Mouse (Mus musculus) stomach, embryonic 16.5 days (tissue): ENCODE measurements at regions not wholly inside any gene's neighbourhood (a gene's known extent, or its start where the extent isn't known, plus 50 kb on each side); places are given as distances from the start of the nearest gene placed in this dataset.

Experiments used
- ATAC-seq: fragments of 200-750 bp; cut with Nextera tagmentation; 2 replicates; pipeline ENCODE4 v1.8.0; 2017; ENCODE audit warnings: moderate number of reproducible peaks, moderate TSS enrichment; ENCODE audit not compliant: insufficient read depth, low FRiP score
- H3K27ac ChIP-seq: fragments of 300-500 bp; sonication (generic); 2 replicates; pipeline ENCODE4 v1.5.1; 2014; ENCODE audit warnings: low read length
- H3K27me3 ChIP-seq: fragments of 300-500 bp; sonication (generic); 2 replicates; pipeline ENCODE4 v1.6.1; 2014; ENCODE audit warnings: low read length, control low read depth, mixed read lengths; ENCODE audit not compliant: control insufficient read depth, insufficient read depth
- H3K36me3 ChIP-seq: fragments of 300-500 bp; sonication (generic); 2 replicates; pipeline ENCODE4 v1.6.1; 2014; ENCODE audit warnings: low read length; ENCODE audit not compliant: control insufficient read depth, insufficient read depth
- H3K4me1 ChIP-seq: fragments of 300-500 bp; sonication (generic); 2 replicates; pipeline ENCODE4 v1.6.1; 2014; ENCODE audit warnings: low read length, control low read depth, mixed read lengths; ENCODE audit not compliant: control insufficient read depth, insufficient read depth
- H3K4me2 ChIP-seq: fragments of 300-500 bp; sonication (generic); 2 replicates; pipeline ENCODE4 v1.6.1; 2014; ENCODE audit warnings: low read depth, low read length, mixed read lengths
- H3K4me3 ChIP-seq: fragments of 300-500 bp; sonication (generic); replicated peaks from 2 replicates; pipeline ENCODE4 v1.5.1; 2014; ENCODE audit warnings: mild to moderate bottlenecking, low read length
- H3K9ac ChIP-seq: fragments of 300-500 bp; sonication (generic); 2 replicates; pipeline ENCODE4 v1.6.1; 2014; ENCODE audit warnings: low read length
- H3K9me3 ChIP-seq: fragments of 300-500 bp; sonication (generic); replicated peaks from 2 replicates; pipeline ENCODE4 v1.6.1; 2016; ENCODE audit warnings: low read length, control low read depth; ENCODE audit not compliant: control insufficient read depth
- whole genome bisulfite sequencing: fragments of 180-500 bp; shearing (Covaris S2); extraction: QIAGEN DNeasy Blood & Tissue Kit; methylation state at CpG from one replicate; pipeline ENCODE4 v1.1.7; 2014; 5-methylcytosine and 5-hydroxymethylcytosine counted together

DNA sequence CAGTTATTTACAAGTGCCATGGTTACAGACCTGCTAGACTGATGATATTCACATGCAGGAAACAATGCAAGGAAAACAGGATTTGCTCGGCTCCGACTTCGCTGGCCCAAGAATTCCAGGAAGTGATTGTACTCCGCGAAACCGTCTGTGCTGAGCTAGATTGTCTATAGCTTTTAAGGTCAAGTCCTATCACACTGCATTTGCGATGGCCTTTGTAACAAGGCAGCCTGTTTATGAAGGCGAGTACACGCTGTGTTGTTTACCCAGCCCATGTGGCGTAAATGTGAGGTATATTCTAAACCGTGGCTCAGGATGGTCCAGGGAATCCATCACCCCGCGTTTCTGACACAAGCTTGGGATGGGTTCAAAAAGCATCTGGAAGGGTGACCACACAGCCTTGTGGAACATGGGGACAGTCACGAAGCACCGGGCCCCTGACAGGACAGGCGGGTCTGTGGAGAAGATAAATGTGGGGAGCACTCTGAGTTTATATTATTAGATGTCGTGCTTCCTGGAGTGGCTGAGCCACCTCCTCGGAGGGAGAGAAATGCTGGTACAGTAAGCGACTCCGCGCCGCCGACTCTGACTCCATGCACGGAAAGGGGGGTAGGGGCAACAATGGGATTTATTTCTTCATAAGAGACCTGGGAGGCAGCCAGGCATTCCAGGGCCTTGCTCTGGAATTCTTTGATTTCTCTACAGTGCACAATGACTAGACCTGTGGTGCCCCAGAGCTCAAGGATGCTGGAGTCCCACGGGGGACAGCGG, 114.9 kb upstream of the Phactr1 start:
- 48% methylated on average over 26 of the region's 26 CpGs for WGBS
- Histone ChIP-seq H3K27me3 (no peaks in the 10 kb centered on the region), H3K36me3 (no peaks in the 10 kb centered on the region), H3K4me1 (0 out of 2 replicates have a peak, but pooled peaks cover 3% of the 10 kb centered on the region), H3K9ac (no peak overlapping the region), H3K27ac (peak overlapping the region; percentile 22), H3K4me2 (peak overlapping the region; percentile 18), H3K9me3 (no peaks in the 10 kb centered on the region), H3K4me3 (no peak overlapping the region)
- peak; percentile 13; the same call in 1 of the 2 replicates for ATAC-seq

DNA sequence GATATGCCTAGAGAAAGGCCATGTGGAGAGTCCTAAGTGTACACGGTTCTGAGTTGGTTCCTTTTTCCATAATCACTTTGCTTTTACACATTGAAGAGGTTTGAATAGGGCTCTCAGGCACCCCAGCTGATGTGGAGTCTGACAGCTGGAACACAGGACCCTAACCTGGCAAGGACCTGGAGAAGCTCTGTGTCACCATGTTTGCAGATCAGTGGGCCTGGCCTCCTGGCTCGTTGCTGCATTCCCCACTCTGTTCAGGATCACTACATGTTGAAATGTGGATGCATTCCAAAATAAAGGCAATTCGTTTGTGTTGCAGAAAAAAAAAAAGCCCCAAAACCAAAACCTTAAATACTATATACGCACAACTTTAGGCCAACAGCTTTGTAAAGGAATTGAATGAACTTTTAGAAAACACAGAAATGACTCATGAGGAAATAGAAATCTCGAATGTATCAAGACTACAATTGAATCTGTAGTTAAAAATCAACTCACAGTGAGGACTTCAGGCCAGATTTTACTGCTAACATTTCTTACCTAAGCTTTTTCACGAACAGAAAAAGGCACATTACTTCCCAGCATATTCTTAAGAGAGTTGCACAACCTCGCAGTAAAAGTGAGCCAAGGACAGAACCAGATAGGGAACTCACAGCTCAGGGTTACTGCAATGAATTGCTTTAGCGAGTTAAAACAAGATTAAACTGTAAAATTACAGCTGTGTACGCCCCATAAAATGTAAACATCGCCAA, 109.6 kb upstream of the Phactr1 start:
- no peak overlapping the region for H3K4me3 ChIP-seq
- peak overlapping the region; percentile 60 for H3K27ac ChIP-seq
- 43% methylated on average over 10 of the region's 10 CpGs for WGBS
- no peaks in the 10 kb centered on the region for H3K9me3 ChIP-seq
- H3K27me3 ChIP-seq: no peaks in the 10 kb centered on the region
- no peaks in the 10 kb centered on the region for H3K4me1 ChIP-seq
- ATAC-seq: no peak
- H3K36me3 ChIP-seq: no peaks in the 10 kb centered on the region
- no peak overlapping the region for H3K9ac ChIP-seq
- no peak overlapping the region for H3K4me2 ChIP-seq

DNA sequence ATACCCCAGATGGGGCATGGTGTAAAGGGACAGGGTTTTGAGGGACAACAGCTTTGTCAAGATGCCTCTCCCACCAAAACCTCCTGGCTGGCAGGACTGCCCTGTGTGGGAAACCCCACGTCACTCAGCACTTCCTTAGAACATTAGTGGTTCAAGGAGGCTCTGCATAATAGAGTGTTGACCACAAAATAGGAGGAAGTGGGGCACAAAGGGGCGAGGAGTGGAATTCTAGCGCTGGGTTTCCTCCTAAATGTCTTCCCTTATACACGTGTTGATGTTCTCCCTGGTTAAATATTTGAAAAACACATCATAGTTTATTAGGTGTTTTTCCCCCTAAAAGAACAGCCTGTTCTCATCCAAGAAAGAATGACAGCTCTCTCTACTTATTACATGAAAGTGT, 106.2 kb upstream of the Phactr1 start:
- WGBS: 46% methylated on average over 4 of the region's 4 CpGs
- ATAC-seq: no peak
- Histone ChIP-seq H3K36me3 (no peaks in the 10 kb centered on the region), H3K4me2 (no peak overlapping the region), H3K27ac (no peak overlapping the region), H3K9me3 (no peaks in the 10 kb centered on the region), H3K27me3 (no peaks in the 10 kb centered on the region), H3K4me3 (no peak overlapping the region), H3K9ac (no peak overlapping the region), H3K4me1 (no peaks in the 10 kb centered on the region)

DNA sequence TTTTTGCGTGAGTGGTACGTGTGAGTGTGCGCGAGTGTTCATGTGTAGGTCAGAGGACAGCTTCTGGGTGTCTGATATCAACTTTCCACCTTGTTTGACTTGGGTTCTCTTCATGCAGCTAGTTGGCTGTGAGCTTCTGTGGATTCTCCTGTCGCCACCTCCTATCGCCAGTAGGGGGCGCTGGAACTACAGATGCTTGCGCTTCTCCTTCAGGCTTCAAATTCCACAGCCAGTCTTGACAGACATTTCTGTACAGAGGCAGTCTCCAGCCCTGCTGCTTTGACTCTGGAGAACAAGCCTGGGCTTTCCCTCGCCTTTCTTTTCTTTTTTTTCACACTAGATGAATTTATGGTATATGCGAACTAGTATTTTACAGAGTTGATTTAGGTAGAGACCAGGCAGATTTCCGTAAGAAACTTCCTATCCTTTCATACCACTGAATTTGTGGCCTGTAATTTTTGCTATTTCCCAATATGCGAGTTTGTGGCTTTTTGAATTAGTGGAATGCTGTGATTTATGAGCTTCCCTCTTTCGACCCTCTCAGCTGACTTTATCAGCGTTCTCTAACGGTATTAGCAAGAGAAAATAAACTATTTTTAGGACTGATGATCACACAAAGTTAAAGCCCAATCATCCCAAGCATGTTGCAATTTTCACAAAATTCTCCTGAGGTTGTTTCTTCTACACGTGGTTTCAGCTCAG, 104.5 kb upstream of the Phactr1 start:
- H3K4me1 ChIP-seq: no peaks in the 10 kb centered on the region
- no peaks in the 10 kb centered on the region for H3K27me3 ChIP-seq
- H3K9me3 ChIP-seq: no peaks in the 10 kb centered on the region
- no peak overlapping the region for H3K9ac ChIP-seq
- 23% methylated on average over 16 of the region's 16 CpGs for WGBS
- H3K4me2 ChIP-seq: no peak overlapping the region
- H3K4me3 ChIP-seq: no peak overlapping the region
- no peak for ATAC-seq
- no peak overlapping the region for H3K27ac ChIP-seq
- no peaks in the 10 kb centered on the region for H3K36me3 ChIP-seq

DNA sequence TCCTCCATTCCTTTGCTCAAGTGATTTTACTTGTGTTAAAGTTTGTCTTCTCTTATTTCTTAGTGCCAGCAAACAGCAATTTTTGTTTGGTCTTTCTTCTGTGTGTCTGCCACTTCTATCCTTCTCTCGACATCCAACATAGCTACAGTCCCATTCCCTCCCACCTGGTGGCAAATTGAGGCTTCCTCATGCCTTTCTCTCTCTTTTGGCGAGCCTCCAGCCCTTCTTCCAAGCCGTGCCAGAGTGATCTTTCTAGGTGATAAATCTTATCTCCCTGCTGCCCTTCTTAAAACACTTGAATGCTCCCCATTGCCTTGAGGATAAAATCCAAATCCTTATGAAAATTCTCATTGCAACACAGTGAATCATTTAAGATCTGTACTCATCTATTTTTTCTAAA, 101.0 kb upstream of the Phactr1 start:
- no peak overlapping the region for H3K4me3 ChIP-seq
- no peaks in the 10 kb centered on the region for H3K36me3 ChIP-seq
- no peak overlapping the region for H3K4me2 ChIP-seq
- 43% methylated on average over 3 of the region's 3 CpGs for WGBS
- H3K9me3 ChIP-seq: no peaks in the 10 kb centered on the region
- ATAC-seq: no peak
- H3K27ac ChIP-seq: no peak overlapping the region
- H3K9ac ChIP-seq: no peak overlapping the region
- no peaks in the 10 kb centered on the region for H3K4me1 ChIP-seq
- H3K27me3 ChIP-seq: no peaks in the 10 kb centered on the region

DNA sequence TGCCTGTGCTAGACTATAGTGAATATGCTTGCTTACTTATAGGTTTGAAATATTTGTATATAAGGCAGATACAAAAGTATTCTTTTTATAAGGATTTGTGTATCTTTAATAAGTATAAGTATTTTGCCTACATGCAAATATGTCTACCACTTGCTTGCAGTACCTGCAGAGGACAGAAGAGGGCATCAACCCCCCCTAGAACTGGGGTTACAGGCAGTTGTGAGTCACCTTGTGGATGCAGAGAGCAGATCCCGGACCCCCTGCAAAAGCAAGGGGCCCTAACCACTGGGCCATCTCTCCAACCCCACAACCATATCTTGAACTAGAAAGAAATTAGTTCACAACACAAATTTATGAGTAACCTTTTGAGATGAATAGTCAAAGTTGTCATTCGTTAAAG, 91.3 kb upstream of the Phactr1 start:
- H3K4me2 ChIP-seq: no peak overlapping the region
- H3K27me3 ChIP-seq: no peaks in the 10 kb centered on the region
- no peak for ATAC-seq
- no peak overlapping the region for H3K9ac ChIP-seq
- no peaks in the 10 kb centered on the region for H3K36me3 ChIP-seq
- no peak overlapping the region for H3K27ac ChIP-seq
- no peaks in the 10 kb centered on the region for H3K4me1 ChIP-seq
- H3K9me3 ChIP-seq: no peaks in the 10 kb centered on the region
- WGBS: 84% methylated on average over 2 of the region's 2 CpGs
- H3K4me3 ChIP-seq: no peak overlapping the region

DNA sequence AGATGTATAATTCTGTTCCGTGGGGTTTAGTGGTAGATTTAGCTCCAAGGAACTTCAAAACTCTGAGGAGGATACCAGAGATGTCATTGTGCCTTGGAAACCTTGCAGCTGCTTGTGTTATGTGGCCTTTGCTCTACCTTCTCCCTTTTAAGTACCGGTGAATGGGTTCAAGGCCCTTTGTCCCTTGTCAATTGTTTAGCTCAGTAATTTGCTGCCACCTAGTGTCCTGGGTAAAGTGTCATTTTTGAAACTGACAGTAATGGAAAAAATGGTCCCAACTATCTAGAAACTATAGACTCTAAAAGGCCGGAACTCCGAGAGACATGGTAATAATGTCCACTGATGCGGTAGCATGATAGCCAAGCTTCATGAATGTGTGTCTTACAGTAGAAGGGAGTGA, 90.8 kb upstream of the Phactr1 start:
- Histone ChIP-seq H3K36me3 (no peaks in the 10 kb centered on the region), H3K9ac (no peak overlapping the region), H3K9me3 (no peaks in the 10 kb centered on the region), H3K27me3 (no peaks in the 10 kb centered on the region), H3K4me1 (no peaks in the 10 kb centered on the region), H3K4me2 (no peak overlapping the region), H3K4me3 (no peak overlapping the region), H3K27ac (no peak overlapping the region)
- ATAC-seq: no peak
- WGBS: 74% methylated on average over 5 of the region's 5 CpGs

DNA sequence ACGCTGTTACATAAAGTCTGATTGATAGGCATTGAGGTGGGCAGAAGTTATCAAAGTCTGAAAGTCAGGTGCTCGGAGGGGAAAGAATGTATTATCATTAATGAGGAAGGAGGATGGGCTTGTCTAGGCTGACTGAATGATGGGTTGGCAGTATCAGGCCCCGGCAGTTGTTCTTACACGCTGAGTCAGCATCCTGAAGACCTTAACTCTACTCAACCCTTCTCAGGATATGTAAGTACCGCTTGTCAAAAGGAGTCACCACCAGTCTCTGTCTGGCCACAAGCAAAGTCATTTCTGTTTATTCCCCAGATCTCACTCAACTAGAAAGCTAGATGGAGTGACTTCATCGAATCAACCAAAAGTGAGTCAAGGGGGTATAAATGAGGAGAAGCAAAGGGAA, 90.0 kb upstream of the Phactr1 start:
- Histone ChIP-seq H3K36me3 (no peaks in the 10 kb centered on the region), H3K4me1 (no peaks in the 10 kb centered on the region), H3K27me3 (no peaks in the 10 kb centered on the region), H3K9ac (no peak overlapping the region), H3K4me2 (no peak overlapping the region), H3K4me3 (no peak overlapping the region), H3K9me3 (no peaks in the 10 kb centered on the region), H3K27ac (no peak overlapping the region)
- WGBS: 84% methylated on average over 6 of the region's 6 CpGs
- ATAC-seq: no peak

DNA sequence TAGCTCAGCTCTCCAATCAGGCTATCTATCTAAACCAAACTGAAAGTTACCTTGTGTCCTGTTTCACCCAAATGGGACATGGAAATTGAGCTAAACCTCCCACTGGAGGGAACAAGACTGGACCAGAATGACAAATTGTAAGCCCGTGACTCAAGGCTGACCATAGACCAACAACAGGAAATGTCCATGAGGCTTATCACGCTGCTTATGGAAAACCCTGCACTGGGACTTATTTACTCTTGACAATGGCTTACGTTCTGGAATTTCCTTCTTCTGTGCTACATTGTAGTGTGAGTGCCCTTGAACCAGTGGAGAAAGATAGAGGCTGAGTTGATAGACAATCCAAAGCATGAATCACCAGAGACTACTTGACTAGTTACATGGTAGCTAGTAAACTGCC, 87.5 kb upstream of the Phactr1 start:
- no peaks in the 10 kb centered on the region for H3K27me3 ChIP-seq
- 53% methylated on average over 3 of the region's 3 CpGs for WGBS
- H3K4me2 ChIP-seq: no peak overlapping the region
- no peak for ATAC-seq
- H3K9me3 ChIP-seq: no peaks in the 10 kb centered on the region
- H3K4me1 ChIP-seq: no peaks in the 10 kb centered on the region
- no peak overlapping the region for H3K27ac ChIP-seq
- no peak overlapping the region for H3K4me3 ChIP-seq
- H3K9ac ChIP-seq: no peak overlapping the region
- H3K36me3 ChIP-seq: no peaks in the 10 kb centered on the region
